Mouse (Mus musculus): ENCODE results near the gene Alx3.

DNA sequence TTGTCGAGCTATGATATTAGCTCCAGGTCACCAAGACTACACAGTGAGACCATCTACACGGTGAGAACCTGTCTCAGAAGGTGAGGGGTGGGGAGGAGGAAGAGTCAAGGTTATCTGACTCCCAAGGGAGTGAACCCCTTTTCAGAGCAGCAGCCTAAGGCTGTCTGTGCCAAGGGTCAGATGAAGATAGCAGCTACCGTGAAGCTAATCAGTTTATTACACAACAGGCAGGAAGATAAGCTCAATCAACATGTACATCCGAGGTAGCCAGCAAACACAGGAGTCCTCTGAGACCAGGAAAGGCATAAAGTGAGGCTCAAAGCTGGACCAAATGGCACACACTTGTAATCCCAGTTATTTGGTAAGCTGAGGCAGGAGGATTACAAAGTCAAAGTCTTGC lies 14.0 kb downstream of the Alx3 start:
- TF ChIP-seq CTCF (IDR thresholded peaks at IDR 0.05; ENCODE audit: low read depth): no peak
- no peak for TF ChIP-seq EP300 (IDR thresholded peaks at IDR 0.05; ENCODE audit: low read depth)
